Mouse (Mus musculus) thymus, adult 2 months (tissue): ENCODE results near the gene Twist1.

ENCODE experiments used
- CTCF ChIP-seq: fragments of 200-500 bp; IDR thresholded peaks from 2 replicates; pipeline ENCODE4 v1.5.1; 2012; ENCODE audit warnings: mild to moderate bottlenecking, control low read depth, low read length, moderate library complexity, borderline replicate concordance; ENCODE audit not compliant: control insufficient read depth, poor library complexity, insufficient read depth; ENCODE audit errors: extremely low read depth
- POLR2A ChIP-seq: fragments of 200-500 bp; IDR thresholded peaks from 2 replicates; pipeline ENCODE4 v1.6.1; 2012; ENCODE audit warnings: mild to moderate bottlenecking, low read length, control low read depth, moderate library complexity; ENCODE audit not compliant: control insufficient read depth, poor library complexity, insufficient read depth; ENCODE audit errors: extremely low read depth

DNA sequence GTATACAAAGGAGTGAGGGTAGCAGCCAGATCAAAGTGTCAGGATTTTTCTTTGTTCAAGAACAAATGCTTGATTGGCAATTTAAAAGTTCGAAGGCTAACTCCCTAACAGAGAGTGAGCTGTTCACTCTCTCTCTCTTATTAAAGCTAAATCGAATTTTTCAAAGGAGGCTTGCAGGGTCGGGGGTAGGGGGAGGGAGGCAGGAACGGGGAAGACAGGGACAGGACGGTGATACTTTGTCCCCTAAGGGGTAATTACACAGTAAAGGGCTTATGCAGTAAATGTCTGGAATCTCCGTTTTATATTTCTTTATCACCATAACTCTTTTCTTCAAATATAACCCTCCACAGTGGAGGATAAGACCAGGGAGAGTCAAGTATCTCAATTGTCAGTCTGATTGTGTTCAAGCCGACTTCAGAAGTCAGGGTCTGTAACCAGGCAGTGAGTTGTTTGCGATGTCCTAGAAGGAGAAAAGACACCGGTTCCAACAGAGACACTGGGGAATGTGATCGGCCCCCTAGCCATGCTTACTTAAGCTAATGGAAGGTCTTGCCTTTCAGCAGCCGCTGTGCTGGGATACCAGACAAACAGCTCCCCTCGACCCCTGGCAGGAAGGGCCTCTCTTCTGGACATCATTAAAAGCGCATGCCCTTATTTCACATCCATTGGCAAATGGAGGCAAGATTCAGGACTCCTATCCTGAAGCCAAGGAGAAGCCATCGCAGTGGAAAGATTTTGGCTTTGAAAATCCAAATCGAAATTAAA, 30.0 kb upstream of the Twist1 start:
- TF ChIP-seq CTCF = no peak
- TF ChIP-seq POLR2A = no peak
